Comparison of ENCODE assay signal across 18 mouse cellular contexts in genomic region chr5:123313058-123313630, GRCm38 (mm10). TPM values are rescaled to one million over a fixed set of nuclear protein-coding genes. Genes with fewer than 3 reads are reported as not detected.
DNase-seq lines count a peak whose midpoint lies in the region; ATAC-seq and TF ChIP-seq lines count a peak whose summit lies in the region.
"Had no signal": no experiment of that assay in that cellular context is flagged by ENCODE, and none has a peak within 500 bp of the region (broad histone marks: within the 10 kb centered on the region; RNA-seq: fewer than 3 reads in every experiment).

No protein-coding gene starts in this region.

- H3K27me3 ChIP-seq in heart, embryonic 13.5 days (replicated peaks): no peaks in the 10 kb centered on the region
- H3K27me3 ChIP-seq in heart, postnatal 0 days (ENCODE audit: control insufficient read depth, insufficient read depth, low read length): no peaks in the 10 kb centered on the region
- no peaks in the 10 kb centered on the region for H3K27me3 ChIP-seq in heart, adult 2 months (ENCODE audit: control insufficient read depth, insufficient read depth, low read length)
- H3K27me3 ChIP-seq in thymus, adult 2 months (ENCODE audit: control insufficient read depth, insufficient read depth, low read length): no peaks in the 10 kb centered on the region
- H3K27me3 ChIP-seq: forebrain, embryonic 13.5 days; hindbrain, embryonic 15.5 days; Patski had no signal

- 0 out of 2 replicates have a peak, but pooled peaks cover 3% of the 10 kb centered on the region for H3K9me3 ChIP-seq in heart, embryonic 13.5 days
- no peaks in the 10 kb centered on the region for H3K9me3 ChIP-seq in heart, postnatal 0 days (replicated peaks; ENCODE audit: control insufficient read depth, low read length)
- H3K9me3 ChIP-seq: embryonic facial prominence, embryonic 10.5 days; forebrain, embryonic 13.5 days; hindbrain, embryonic 15.5 days had no signal

- 35% methylated on average over 12 of the region's 12 CpGs for WGBS in heart, embryonic 13.5 days
- 29% methylated on average over 12 of the region's 12 CpGs for WGBS in heart, postnatal 0 days
- 45% methylated on average over 12 of the region's 12 CpGs for WGBS in heart, adult 2 months
- 63% methylated on average over 12 of the region's 12 CpGs for WGBS in thymus, adult 2 months

- H3K79me2 ChIP-seq in heart, adult 2 months (replicated peaks; ENCODE audit: control insufficient read depth, insufficient read depth, low read length): no peaks in the 10 kb centered on the region

- TF ChIP-seq CTCF in heart, postnatal 0 days (IDR thresholded peaks at IDR 0.05; ENCODE audit: low read depth): no peak
- no peak for TF ChIP-seq CTCF in heart, adult 2 months (IDR thresholded peaks at IDR 0.05)
- TF ChIP-seq CTCF in thymus, adult 2 months (IDR thresholded peaks at IDR 0.05; ENCODE audit: borderline replicate concordance, control insufficient read depth, extremely low read depth, insufficient read depth, low read length, poor library complexity): no peak

- intact Hi-C loops in heart, adult 2 months (cut with DNase I): no loop called here

- peak overlapping the region; percentile 70 for H3K27ac ChIP-seq in heart, embryonic 13.5 days (replicated peaks)
- peak overlapping the region; percentile 44 for H3K27ac ChIP-seq in heart, postnatal 0 days (ENCODE audit: low read depth)
- no peak overlapping the region for H3K27ac ChIP-seq in heart, adult 2 months
- H3K27ac ChIP-seq in thymus, adult 2 months (ENCODE audit: control insufficient read depth, insufficient read depth, low read length): peak overlapping the region; percentile 75
- H3K27ac ChIP-seq: embryonic facial prominence, embryonic 10.5 days; forebrain, embryonic 13.5 days; hindbrain, embryonic 15.5 days had no signal

- no peaks in the 10 kb centered on the region for H3K36me3 ChIP-seq in heart, embryonic 13.5 days
- H3K36me3 ChIP-seq in heart, postnatal 0 days (replicated peaks; ENCODE audit: control insufficient read depth, insufficient read depth, low read length): no peaks in the 10 kb centered on the region
- no peaks in the 10 kb centered on the region for H3K36me3 ChIP-seq in heart, adult 2 months (ENCODE audit: control insufficient read depth, insufficient read depth, low read length)
- no peaks in the 10 kb centered on the region for H3K36me3 ChIP-seq in thymus, adult 2 months (ENCODE audit: control insufficient read depth, insufficient read depth, low read length)
- H3K36me3 ChIP-seq: embryonic facial prominence, embryonic 10.5 days; hindbrain, embryonic 15.5 days had no signal

- peaks cover 43% of the 10 kb centered on the region for H3K4me1 ChIP-seq in heart, embryonic 13.5 days
- peaks cover 10% of the 10 kb centered on the region; the same call in 1 of the 2 replicates for H3K4me1 ChIP-seq in heart, postnatal 0 days (ENCODE audit: control insufficient read depth, insufficient read depth)
- H3K4me1 ChIP-seq in heart, adult 2 months (ENCODE audit: control insufficient read depth, insufficient read depth, low read length): no peaks in the 10 kb centered on the region; the same call in 1 of the 2 replicates
- H3K4me1 ChIP-seq in thymus, adult 2 months (replicated peaks; ENCODE audit: control insufficient read depth, insufficient read depth, low read length): peaks cover 34% of the 10 kb centered on the region

- no peak overlapping the region for H3K4me3 ChIP-seq in heart, embryonic 13.5 days
- H3K4me3 ChIP-seq in heart, postnatal 0 days (ENCODE audit: low read depth, low read length): no peak overlapping the region
- no peak overlapping the region for H3K4me3 ChIP-seq in heart, adult 2 months
- no peak overlapping the region for H3K4me3 ChIP-seq in thymus, adult 2 months (ENCODE audit: control insufficient read depth, insufficient read depth, low read length)
- H3K4me3 ChIP-seq: embryonic facial prominence, embryonic 10.5 days; forebrain, embryonic 13.5 days; hindbrain, embryonic 15.5 days had no signal

- peak overlapping the region; percentile 25 for H3K4me2 ChIP-seq in heart, embryonic 13.5 days
- H3K4me2 ChIP-seq in heart, postnatal 0 days (ENCODE audit: low read depth, low read length): no peak overlapping the region
- H3K4me2 ChIP-seq: forebrain, embryonic 13.5 days; hindbrain, embryonic 15.5 days had no signal

- no peak for TF ChIP-seq POLR2A in heart, adult 2 months (IDR thresholded peaks at IDR 0.05; ENCODE audit: insufficient read depth, low read depth, low read length)
- TF ChIP-seq POLR2A in thymus, adult 2 months (IDR thresholded peaks at IDR 0.05; ENCODE audit: control insufficient read depth, extremely low read depth, insufficient read depth, low read length, poor library complexity): no peak

- no peak; the same call in 1 of the 2 replicates for ATAC-seq in heart, embryonic 13.5 days (ENCODE audit: extremely low read depth, insufficient number of reproducible peaks, low FRiP score, low TSS enrichment)
- peak; percentile 59; the same call in 1 of the 2 replicates for ATAC-seq in heart, postnatal 0 days (ENCODE audit: insufficient read depth, low read depth)
- ATAC-seq in megakaryocyte progenitor cell, adult 5-6 weeks (replicated peaks; ENCODE audit: poor library complexity): no peak
- ATAC-seq: forebrain, embryonic 13.5 days; forebrain, postnatal 0 days; intestine, embryonic 16.5 days; Patski had no signal

- no peak for TF ChIP-seq EP300 in heart, postnatal 0 days (IDR thresholded peaks at IDR 0.05; ENCODE audit: low read depth)
- TF ChIP-seq EP300 in heart, adult 2 months (IDR thresholded peaks at IDR 0.05; ENCODE audit: insufficient read depth, low read depth, low read length): no peak

- DNase-seq in heart, adult 8-10 months (ENCODE audit: low spot score): no peak
- DNase-seq in heart, postnatal 0 days (ENCODE audit: low spot score): peak; percentile 49
- DNase-seq in heart, adult 2 months: no peak
- DNase-seq in thymus, adult 2 months: no peak
- DNase-seq in thymus, postnatal 10 days (ENCODE audit: low spot score in 2 of 2): no peak
- DNase-seq in lung, postnatal 36 days: peak; percentile 59
- DNase-seq: adrenal gland, postnatal 14 days; cerebellum, adult 2 months; cerebellum, postnatal 10 days; forebrain, postnatal 0 days; gastrocnemius, postnatal 14 days had no signal

- H3K9ac ChIP-seq in heart, embryonic 13.5 days: 0 out of 2 replicates have a peak overlapping the region, but pooled peaks have one; percentile 5
- no peak overlapping the region for H3K9ac ChIP-seq in heart, postnatal 0 days (replicated peaks; ENCODE audit: low read depth, low read length)
- no peak overlapping the region for H3K9ac ChIP-seq in heart, adult 2 months (ENCODE audit: low read depth, low read length)
- H3K9ac ChIP-seq: forebrain, embryonic 13.5 days; forebrain, postnatal 0 days; hindbrain, embryonic 15.5 days had no signal

RNA-seq across cellular contexts. Expression of gene Bcl7a, which starts 30.5 kb away (rescaled TPM):
- 13.5 and 14.5 TPM in 2 replicates for polyA plus RNA-seq in heart, embryonic 13.5 days (2015; fragmentation: Nextera tagmentation; extraction: Ambion mirVana)
- total RNA-seq in heart, adult 8-10 months (2022): 10 to 100 TPM in 1 of 4 experiments, 1 to 10 TPM in 3; 8.7 to 12.5 (median 9.4) TPM
- total RNA-seq in heart, postnatal 0 days (2014; rRNA removed; ENCODE audit: low replicate concordance): 10.2 and 11.2 TPM in 2 replicates
- 6.6 TPM in 2 replicates for polyA plus RNA-seq in heart, postnatal 0 days (2015; fragmentation: Nextera tagmentation; extraction: Ambion mirVana)
- total RNA-seq in heart, adult 2 months (2021): 10 to 100 TPM in 1 of 2 experiments, 1 to 10 TPM in 1; 9.2 to 10.3 TPM
- 6.3 and 8.3 TPM in 2 replicates for polyA plus RNA-seq in heart, adult 2 months (2012; rRNA removed)
- 29.4 and 34.4 TPM in 2 replicates for polyA plus RNA-seq in thymus, adult 2 months (2012; rRNA removed)
- 16.3 and 20.0 TPM in 2 replicates for total RNA-seq in megakaryocyte progenitor cell, adult 5-6 weeks (2015)
- total RNA-seq in megakaryocyte progenitor cell, adult 5-6 weeks (2017): 14.7 and 17.5 TPM in 2 replicates

Comparison
In these comparisons a context has a peak if more than half of its experiments do, and no peak if none do; other contexts are left out.
1. DNase-seq: peak in heart, postnatal 0 days (single experiment) and lung, postnatal 36 days (single experiment); none in heart, adult 8-10 months (single experiment), heart, adult 2 months (0 of 2), thymus, adult 2 months (single experiment) and thymus, postnatal 10 days (0 of 2).